Mouse (Mus musculus) left cerebral cortex, postnatal 10 days (tissue): ENCODE results near the gene Fam196b. TPM values are rescaled to one million over a fixed set of nuclear protein-coding genes. Genes with fewer than 3 reads are reported as not detected.

Experiments
- DNase-seq, 2 experiments: peaks; one replicate each; pipeline ENCODE4 v3.0.0; 2021 to 2022; ENCODE audit warnings: low spot score in 2 of 2, mixed read lengths in 1 of 2; ENCODE audit errors: extremely low spot score in 1 of 2
- intact Hi-C: fragments of 180-260 bp; cut with DNase I; formaldehyde crosslinking; loops from one replicate; pipeline ENCODE4 v1.15.1; 2025
- total RNA-seq, 2 experiments: library from RNA; stranded (reverse); gene quantifications; 2 replicates each; pipeline ENCODE4 v1.2.3; 2021

The Fam196b gene
- total RNA-seq, 2 experiments from 2014 or later, result 1.9 TPM

- DNase-seq, result no peak
- intact Hi-C loops, result no loop called here
These were observed 153.9 kb downstream of the Fam196b start for GRCm38 (mm10) chr11:34468571-34468970.

GRCm38 (mm10) chr11:34469792-34470191 is 155.2 kb downstream of the Fam196b start:
- intact Hi-C loops, result no loop called here

More at GRCm38 (mm10) chr11:34469792-34470191, 155.2 kb downstream of the Fam196b start:
- DNase-seq, result no peak

Other genes with a start within 250 kb of the Fam196b start
- not detected for gene 4930469K13Rik, start 216.3 kb upstream of the Fam196b start, total RNA-seq
- not detected for gene Foxi1, start 106.7 kb upstream of the Fam196b start, total RNA-seq